Mouse (Mus musculus) kidney, embryonic 15.5 days (tissue): ENCODE data around the gene Gm20538. TPM values are rescaled to one million over a fixed set of nuclear protein-coding genes. Genes with fewer than 3 reads are reported as not detected.
A peak's percentile ranks its signal among the peaks of the same experiment; 100 is the strongest.

Experiments used
- ATAC-seq: fragments of 200-750 bp; cut with Nextera tagmentation; replicated peaks from 2 replicates; pipeline ENCODE4 v1.8.0; 2017; ENCODE audit warnings: moderate TSS enrichment; ENCODE audit not compliant: low FRiP score
- H3K27ac ChIP-seq: fragments of 300-500 bp; sonication (generic); 2 replicates; pipeline ENCODE4 v1.5.1; 2015; ENCODE audit warnings: mild to moderate bottlenecking, inconsistent platforms
- H3K27me3 ChIP-seq: fragments of 300-500 bp; sonication (generic); 2 replicates; pipeline ENCODE4 v1.6.1; 2015; ENCODE audit warnings: inconsistent platforms
- H3K36me3 ChIP-seq: fragments of 300-500 bp; sonication (generic); 2 replicates; pipeline ENCODE4 v1.6.1; 2015; ENCODE audit warnings: inconsistent platforms
- H3K4me1 ChIP-seq: fragments of 300-500 bp; sonication (generic); 2 replicates; pipeline ENCODE4 v1.6.1; 2015; ENCODE audit warnings: inconsistent platforms
- H3K4me2 ChIP-seq: fragments of 300-500 bp; sonication (generic); 2 replicates; pipeline ENCODE4 v1.6.1; 2015; ENCODE audit warnings: moderate library complexity, mild to moderate bottlenecking, inconsistent platforms
- H3K4me3 ChIP-seq: fragments of 300-500 bp; sonication (generic); replicated peaks from 2 replicates; pipeline ENCODE4 v1.5.1; 2015; ENCODE audit warnings: mild to moderate bottlenecking, inconsistent platforms
- H3K9ac ChIP-seq: fragments of 300-500 bp; sonication (generic); 2 replicates; pipeline ENCODE4 v1.6.1; 2015; ENCODE audit warnings: mild to moderate bottlenecking, inconsistent platforms
- H3K9me3 ChIP-seq: fragments of 300-500 bp; sonication (generic); replicated peaks from 2 replicates; pipeline ENCODE4 v1.6.1; 2016; ENCODE audit warnings: inconsistent platforms
- WGBS: fragments of 180-500 bp; shearing (Covaris S2); methylation state at CpG from one replicate; pipeline ENCODE4 v1.1.7; 2015; ENCODE audit warnings: mixed read lengths; 5-methylcytosine and 5-hydroxymethylcytosine counted together
- polyA plus RNA-seq: library from polyadenylated mRNA; unstranded; fragments of >200 nt; fragmentation: Nextera tagmentation; extraction: Ambion mirVana; gene quantifications from 2 replicates; pipeline ENCODE4 v1.2.1, GENCODE M21; 2015

Gene Gm20538
- polyA plus RNA-seq, 1 experiment from 2014 or later: not detected

DNA sequence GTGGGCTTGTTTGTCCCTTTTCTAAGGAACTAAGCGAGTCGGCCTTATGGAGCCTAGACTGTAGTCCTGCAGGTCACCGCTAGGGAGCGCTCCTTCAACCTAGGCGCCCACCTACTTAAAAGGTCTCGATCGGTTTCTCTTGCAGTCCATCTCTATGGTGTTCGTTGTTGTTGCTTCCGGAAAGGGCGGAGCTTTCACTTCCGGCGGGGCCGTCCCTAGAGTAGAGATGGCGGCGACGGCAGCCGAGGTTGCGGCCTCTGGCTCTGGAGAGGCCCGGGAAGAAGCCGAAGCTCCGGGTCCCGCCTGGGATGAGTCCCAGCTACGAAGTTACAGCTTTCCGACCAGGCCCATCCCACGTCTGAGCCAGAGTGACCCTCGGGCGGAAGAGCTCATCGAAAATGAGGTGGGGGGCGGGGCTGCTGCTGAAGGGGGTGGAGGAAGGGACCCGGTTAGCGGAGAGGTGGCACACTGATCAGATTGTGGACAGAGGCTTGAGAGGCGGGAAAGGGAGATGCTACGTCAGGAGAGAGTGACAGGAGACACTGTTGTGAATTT lies 10.1 kb upstream of the Gm20538 start, which contains the start of gene Hif1an:
Gene Hif1an, plus strand, starts transcription at position 199 of the 555 bp plus-strand sequence.
- Histone ChIP-seq H3K27ac (peak within 1 kb of the TSS; percentile 87), H3K4me2 (peak within 1 kb of the TSS; percentile 79), H3K36me3 (peaks cover 35% of the 10 kb centered on the region), H3K9me3 (no peaks in the 10 kb centered on the region), H3K27me3 (0 out of 2 replicates have a peak, but pooled peaks cover 13% of the 10 kb centered on the region), H3K4me1 (peaks cover 16% of the 10 kb centered on the region), H3K9ac (peak within 1 kb of the TSS; percentile 76), H3K4me3 (peak within 1 kb of the TSS; percentile 86)
- ATAC-seq: peak; percentile 97
- under 1% methylated on average over 33 of the region's 33 CpGs for WGBS

DNA sequence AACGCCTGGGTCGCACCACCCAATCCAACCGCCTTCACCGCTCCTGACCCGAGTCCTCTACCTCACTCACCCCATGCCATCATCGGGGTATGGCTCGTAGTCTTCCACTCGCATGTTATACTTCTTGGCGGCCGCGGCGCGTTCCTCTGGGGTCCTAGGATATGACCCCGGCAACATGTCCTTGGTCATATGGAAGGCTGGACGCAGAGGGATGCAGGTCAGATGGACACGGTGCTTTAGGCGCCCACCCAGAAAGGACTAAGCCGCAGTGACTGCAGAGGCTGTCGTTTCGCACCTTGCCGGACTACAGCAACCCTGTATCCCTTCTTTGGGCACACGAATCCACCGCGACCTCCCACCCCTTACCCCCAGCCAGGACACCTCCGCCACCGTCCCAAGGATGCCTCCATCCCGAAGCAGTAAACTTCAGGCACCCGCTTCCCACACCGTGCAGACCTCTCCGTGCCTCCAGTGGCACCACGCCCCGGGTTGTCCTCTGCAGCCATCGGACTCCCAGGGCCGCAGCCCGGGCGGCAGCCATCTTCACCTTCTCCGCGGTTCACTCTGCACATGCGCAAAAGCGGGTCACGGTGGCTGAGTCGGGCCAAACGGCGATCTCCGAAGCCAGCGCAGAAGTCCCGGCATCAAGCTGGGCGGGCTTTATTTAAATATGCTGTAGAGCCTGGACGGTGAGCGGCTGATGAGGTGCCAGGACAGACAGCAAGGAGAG lies 2.4 kb upstream of the Gm20538 start, which contains the start of gene Ndufb8:
Gene Ndufb8, minus strand, starts transcription at position 580 of the 730 bp plus-strand sequence.
- under 1% methylated on average over 50 of the region's 50 CpGs for WGBS
- Histone ChIP-seq H3K36me3 (peaks cover 36% of the 10 kb centered on the region), H3K4me2 (peak within 1 kb of the TSS; percentile 87), H3K27me3 (0 out of 2 replicates have a peak, but pooled peaks cover 15% of the 10 kb centered on the region), H3K27ac (peak within 1 kb of the TSS; percentile 71), H3K9ac (peak within 1 kb of the TSS; percentile 88), H3K9me3 (no peaks in the 10 kb centered on the region), H3K4me1 (peaks cover 25% of the 10 kb centered on the region), H3K4me3 (peak within 1 kb of the TSS; percentile 87)
- ATAC-seq: peak; percentile 81

DNA sequence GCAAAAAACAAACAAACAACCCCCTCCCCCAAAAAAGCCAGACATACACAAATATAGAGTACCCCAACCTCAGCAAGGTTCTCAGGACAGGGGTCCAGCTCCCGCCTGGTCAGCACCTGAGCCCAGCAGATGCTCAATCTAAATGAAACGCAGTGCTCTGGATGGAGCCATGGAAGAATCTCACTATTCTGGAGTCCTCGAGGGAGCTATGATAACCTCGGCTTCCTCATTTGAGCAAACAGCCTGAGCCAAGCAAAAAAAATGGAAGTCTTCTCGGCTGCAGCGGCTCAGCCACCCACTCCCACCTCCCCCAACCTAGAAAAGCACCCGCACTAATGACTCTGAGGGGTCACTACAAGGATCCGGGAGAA lies 1.8 kb upstream of the Gm20538 start:
- peak; percentile 12; the same call in 1 of the 2 replicates for ATAC-seq
- Histone ChIP-seq H3K9me3 (no peaks in the 10 kb centered on the region), H3K4me2 (peak overlapping the region; percentile 87), H3K4me3 (peak overlapping the region; percentile 87), H3K36me3 (peaks cover 42% of the 10 kb centered on the region), H3K4me1 (peaks cover 25% of the 10 kb centered on the region), H3K27ac (peak overlapping the region; percentile 71), H3K27me3 (0 out of 2 replicates have a peak, but pooled peaks cover 15% of the 10 kb centered on the region), H3K9ac (peak overlapping the region; percentile 88)
- 2% methylated on average over 8 of the region's 8 CpGs for WGBS

DNA sequence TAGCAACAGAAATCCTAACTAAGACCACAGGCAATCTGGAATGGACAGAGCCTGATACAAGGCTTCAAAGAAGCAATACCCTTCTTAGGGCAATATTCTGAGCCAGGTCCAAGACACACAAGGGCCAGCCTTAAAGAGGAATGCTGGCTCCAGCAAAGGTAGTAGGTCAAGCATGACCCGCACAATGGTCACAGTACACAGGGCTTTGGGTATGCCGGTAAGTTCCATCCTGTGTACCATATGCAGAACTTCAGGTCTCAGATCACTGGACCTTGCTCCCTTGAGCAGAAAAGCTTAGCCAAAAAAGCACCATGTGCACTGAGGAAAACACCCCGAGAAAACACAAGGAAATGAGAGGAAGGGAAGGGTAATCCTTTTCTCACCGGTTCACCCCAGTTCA lies 655 bp upstream of the Gm20538 start:
- Histone ChIP-seq H3K9me3 (no peaks in the 10 kb centered on the region), H3K36me3 (peaks cover 53% of the 10 kb centered on the region), H3K9ac (no peak overlapping the region), H3K4me2 (peak overlapping the region; percentile 87), H3K27ac (no peak overlapping the region), H3K27me3 (0 out of 2 replicates have a peak, but pooled peaks cover 7% of the 10 kb centered on the region), H3K4me3 (peak overlapping the region; percentile 87; the same call in 1 of the 2 replicates), H3K4me1 (peaks cover 25% of the 10 kb centered on the region)
- no peak for ATAC-seq
- WGBS: 86% methylated on average over 4 of the region's 4 CpGs

DNA sequence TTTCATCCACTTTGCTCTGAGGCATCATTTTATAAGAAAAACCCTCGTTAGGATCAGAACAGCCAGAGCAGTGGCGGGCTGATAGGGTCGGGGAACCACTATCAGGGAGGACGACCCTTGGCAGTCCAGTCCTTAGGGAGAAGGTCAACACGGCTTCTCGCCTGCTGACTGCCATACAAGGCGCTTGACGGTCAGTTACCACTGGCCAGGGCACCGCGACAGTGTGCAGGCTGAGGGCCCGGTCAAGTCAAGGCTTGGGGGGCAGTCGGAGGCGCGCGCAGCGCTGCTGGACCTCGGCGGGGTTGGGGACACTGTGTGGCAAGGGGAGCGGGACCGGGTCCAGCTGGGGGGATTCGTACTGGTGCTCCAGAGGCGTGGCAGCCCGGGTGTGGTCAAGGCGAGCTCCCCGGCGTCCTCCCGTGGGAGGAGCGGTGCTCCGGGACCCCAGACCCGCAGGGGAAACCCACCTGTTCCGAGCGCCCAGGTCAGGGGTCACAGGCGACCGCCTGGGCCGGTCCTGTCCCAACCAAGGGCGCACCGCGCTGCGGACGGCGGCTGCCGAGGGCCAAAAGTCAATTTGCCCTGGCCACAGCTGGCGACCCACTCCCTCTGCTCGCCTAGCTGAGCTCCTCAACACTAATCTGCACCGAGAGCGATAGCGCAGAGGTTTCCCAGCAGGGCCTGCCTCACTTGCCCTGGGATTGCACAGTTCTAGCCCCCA lies 7.2 kb downstream of the Gm20538 start, which contains the start of gene Sec31b:
Gene Sec31b, minus strand, starts transcription at position 544 of the 721 bp plus-strand sequence.
- Histone ChIP-seq H3K4me2 (peak within 1 kb of the TSS; percentile 91), H3K36me3 (peaks cover 30% of the 10 kb centered on the region), H3K27me3 (peaks cover 20% of the 10 kb centered on the region), H3K4me1 (peaks cover 13% of the 10 kb centered on the region), H3K9ac (peak within 1 kb of the TSS; percentile 54), H3K4me3 (peak within 1 kb of the TSS; percentile 57), H3K27ac (no peak within 1 kb of the TSS), H3K9me3 (peaks cover 7% of the 10 kb centered on the region; the same call in 1 of the 2 replicates)
- under 1% methylated on average over 47 of the region's 47 CpGs for WGBS
- ATAC-seq: peak; percentile 66

DNA sequence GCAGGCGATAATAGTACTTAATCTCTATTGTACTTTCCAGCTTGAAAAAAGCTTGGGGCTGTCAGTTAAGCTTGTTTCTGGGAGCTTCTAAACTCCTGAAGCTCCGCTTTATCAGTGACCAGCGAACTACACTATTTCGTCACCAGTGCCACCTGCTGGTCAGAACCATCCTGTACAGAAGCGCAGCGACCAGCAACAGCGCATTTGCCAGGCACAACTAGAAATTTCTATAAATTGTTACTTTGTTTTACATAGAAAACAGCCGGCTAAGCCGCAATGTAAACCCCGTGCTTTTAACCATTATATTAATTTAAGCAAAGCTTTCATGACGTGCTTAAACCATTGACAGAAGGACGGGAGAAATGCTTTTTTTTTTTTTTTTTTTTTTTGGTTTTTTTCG lies 7.9 kb downstream of the Gm20538 start:
- ATAC-seq: no peak
- Histone ChIP-seq H3K4me2 (peak overlapping the region; percentile 91), H3K36me3 (peaks cover 23% of the 10 kb centered on the region), H3K9me3 (peaks cover 11% of the 10 kb centered on the region; the same call in 1 of the 2 replicates), H3K27me3 (peaks cover 20% of the 10 kb centered on the region), H3K27ac (no peak overlapping the region), H3K4me3 (peak overlapping the region; percentile 57), H3K9ac (no peak overlapping the region), H3K4me1 (peaks cover 8% of the 10 kb centered on the region)
- WGBS: 2% methylated on average over 13 of the region's 13 CpGs

DNA sequence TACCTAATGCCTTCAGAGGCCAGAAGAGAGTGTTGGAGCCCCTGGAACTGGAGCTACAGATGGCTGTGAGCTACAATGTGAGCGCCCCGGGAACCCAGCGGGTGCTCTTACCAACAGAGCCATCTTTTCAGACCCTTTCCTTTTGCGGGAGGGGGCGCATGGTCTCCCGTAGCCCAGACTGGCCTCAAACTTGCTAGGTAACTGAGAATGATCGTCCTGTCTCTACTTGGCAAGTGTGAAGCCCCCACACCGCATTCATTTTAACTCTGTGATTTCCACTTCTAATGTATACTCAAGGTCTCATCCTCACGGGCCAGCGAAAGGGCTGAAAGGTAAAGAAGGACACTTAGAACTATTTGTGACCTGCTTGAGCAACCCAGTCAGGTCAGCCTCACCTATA lies 8.3 kb downstream of the Gm20538 start:
- Histone ChIP-seq H3K27ac (no peak overlapping the region), H3K4me2 (0 out of 2 replicates have a peak overlapping the region, but pooled peaks have one; percentile 91), H3K27me3 (peaks cover 20% of the 10 kb centered on the region), H3K4me1 (peaks cover 8% of the 10 kb centered on the region), H3K9me3 (peaks cover 11% of the 10 kb centered on the region; the same call in 1 of the 2 replicates), H3K9ac (no peak overlapping the region), H3K36me3 (peaks cover 19% of the 10 kb centered on the region), H3K4me3 (no peak overlapping the region)
- ATAC-seq: no peak
- WGBS: 70% methylated on average over 10 of the region's 10 CpGs

DNA sequence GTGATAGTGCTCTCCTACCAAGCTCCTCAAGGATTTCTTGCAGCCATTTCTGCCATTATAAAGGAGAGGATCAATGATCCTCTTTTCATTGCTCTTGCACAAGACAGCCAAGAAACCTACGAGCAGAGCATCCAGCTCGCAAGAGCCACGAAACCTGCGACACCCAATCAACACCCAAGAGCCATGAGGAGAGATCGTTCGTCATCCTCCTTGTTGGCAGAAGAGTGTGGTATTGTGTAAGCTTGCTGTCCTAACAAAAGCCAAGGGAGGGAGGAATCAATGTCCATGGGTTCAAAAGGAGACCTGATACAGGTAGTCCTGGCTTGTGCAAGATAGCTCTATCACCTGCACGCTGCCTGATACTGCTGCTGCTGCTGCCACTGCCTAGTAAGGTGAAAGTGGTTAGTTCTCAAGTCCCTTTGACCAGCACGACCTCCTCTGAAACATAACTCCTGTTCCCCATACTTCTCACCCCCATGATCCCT lies 9.9 kb downstream of the Gm20538 start:
- Histone ChIP-seq H3K9me3 (peaks cover 11% of the 10 kb centered on the region; the same call in 1 of the 2 replicates), H3K4me2 (no peak overlapping the region), H3K36me3 (peaks cover 2% of the 10 kb centered on the region), H3K4me1 (peaks cover 8% of the 10 kb centered on the region), H3K9ac (no peak overlapping the region), H3K27ac (no peak overlapping the region), H3K4me3 (no peak overlapping the region), H3K27me3 (peaks cover 20% of the 10 kb centered on the region)
- no peak for ATAC-seq
- WGBS: 86% methylated on average over 8 of the region's 8 CpGs

DNA sequence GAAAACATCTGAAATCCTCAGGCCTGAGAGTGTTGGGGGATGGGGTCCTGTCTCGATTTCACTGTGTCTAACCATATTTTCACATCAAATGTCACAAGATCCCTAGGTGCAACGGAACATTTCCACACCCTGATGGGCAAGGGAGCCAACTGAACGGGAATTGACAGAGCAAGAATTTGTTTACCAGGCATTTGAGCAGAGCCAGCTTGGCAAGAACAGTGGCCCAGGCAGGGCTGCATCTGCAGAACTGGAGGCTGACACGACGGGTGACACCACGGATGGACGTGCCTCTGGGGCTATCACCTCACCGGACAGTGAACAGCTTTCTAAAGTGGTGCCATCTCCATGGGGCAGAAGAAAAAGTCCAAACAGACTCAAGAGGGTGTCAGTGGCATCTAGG lies 15.2 kb downstream of the Gm20538 start:
- H3K9me3 ChIP-seq: peaks cover 11% of the 10 kb centered on the region; the same call in 1 of the 2 replicates
- no peak overlapping the region for H3K9ac ChIP-seq
- no peak overlapping the region for H3K27ac ChIP-seq
- no peaks in the 10 kb centered on the region for H3K36me3 ChIP-seq
- no peaks in the 10 kb centered on the region for H3K4me1 ChIP-seq
- H3K27me3 ChIP-seq: no peaks in the 10 kb centered on the region
- WGBS: 69% methylated on average over 8 of the region's 8 CpGs
- no peak overlapping the region for H3K4me3 ChIP-seq
- no peak overlapping the region for H3K4me2 ChIP-seq
- no peak for ATAC-seq

DNA sequence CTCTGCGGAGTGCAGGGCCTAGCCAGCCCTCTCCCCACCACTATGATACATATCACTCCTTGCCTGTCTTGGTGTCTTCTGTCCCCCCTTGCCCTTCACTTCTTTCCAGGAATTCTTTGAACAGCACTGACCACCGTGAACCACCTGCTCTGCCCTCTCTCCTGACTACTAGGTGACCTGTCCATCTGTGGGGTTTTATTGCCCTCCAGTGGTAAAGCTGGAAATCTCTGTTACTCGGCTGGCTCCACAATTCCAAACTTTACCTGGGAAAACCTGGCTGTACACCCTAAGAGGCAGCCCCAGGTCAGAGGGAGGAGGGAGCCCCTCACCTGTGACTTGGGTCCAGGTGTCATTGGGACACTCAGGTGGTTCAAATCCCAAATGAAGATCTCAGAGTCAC lies 17.3 kb downstream of the Gm20538 start:
- ATAC-seq: 0 out of 2 replicates have a peak, but pooled peaks have one; percentile 29
- WGBS: 30% methylated on average over 3 of the region's 3 CpGs
- H3K4me3 ChIP-seq: no peak overlapping the region
- no peaks in the 10 kb centered on the region for H3K36me3 ChIP-seq
- H3K9me3 ChIP-seq: peaks cover 3% of the 10 kb centered on the region; the same call in 1 of the 2 replicates
- H3K27ac ChIP-seq: no peak overlapping the region
- H3K4me2 ChIP-seq: no peak overlapping the region
- no peaks in the 10 kb centered on the region for H3K4me1 ChIP-seq
- no peak overlapping the region for H3K9ac ChIP-seq
- H3K27me3 ChIP-seq: no peaks in the 10 kb centered on the region; the same call in none of the 2 replicates

DNA sequence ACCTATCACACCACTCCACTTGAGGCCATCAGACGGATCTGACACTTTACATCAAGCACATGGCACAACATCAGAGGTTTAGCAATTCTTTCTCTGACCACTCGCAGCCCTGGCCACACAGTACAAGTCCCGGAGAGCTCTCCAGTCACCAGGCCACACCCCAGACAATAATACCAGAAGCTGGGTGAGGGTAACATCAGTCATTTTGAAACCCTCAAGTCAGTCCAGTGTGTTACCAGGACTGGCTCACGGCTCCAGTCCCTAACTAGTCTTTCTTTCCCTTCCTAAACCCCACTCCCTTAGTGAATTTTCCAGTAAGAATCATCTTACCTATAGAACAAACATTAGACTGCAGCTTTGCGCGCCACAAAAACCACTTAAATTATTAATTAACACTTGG lies 22.6 kb downstream of the Gm20538 start:
- H3K4me3 ChIP-seq: no peak overlapping the region
- WGBS: 79% methylated on average over 6 of the region's 6 CpGs
- no peak overlapping the region for H3K27ac ChIP-seq
- H3K27me3 ChIP-seq: no peaks in the 10 kb centered on the region; the same call in none of the 2 replicates
- no peaks in the 10 kb centered on the region for H3K9me3 ChIP-seq
- no peak for ATAC-seq
- H3K9ac ChIP-seq: no peak overlapping the region
- no peak overlapping the region for H3K4me2 ChIP-seq
- H3K4me1 ChIP-seq: no peaks in the 10 kb centered on the region
- H3K36me3 ChIP-seq: no peaks in the 10 kb centered on the region
